Mouse (Mus musculus) leukemia stem cell, adult 10-12 weeks (primary cell): Measurements from ENCODE around the gene Slc16a3. TPM values are rescaled to one million over a fixed set of nuclear protein-coding genes. Genes with fewer than 3 reads are reported as not detected.

Source experiments
- polyA plus RNA-seq: library from polyadenylated mRNA; stranded (reverse); fragments of >175 nt; gene quantifications from 2 replicates; pipeline ENCODE4 v1.2.3, GENCODE M21; 2012; ENCODE audit warnings: low replicate concordance

Gene Slc16a3
- 10.6 and 15.1 TPM in 2 replicates for polyA plus RNA-seq

DNA sequence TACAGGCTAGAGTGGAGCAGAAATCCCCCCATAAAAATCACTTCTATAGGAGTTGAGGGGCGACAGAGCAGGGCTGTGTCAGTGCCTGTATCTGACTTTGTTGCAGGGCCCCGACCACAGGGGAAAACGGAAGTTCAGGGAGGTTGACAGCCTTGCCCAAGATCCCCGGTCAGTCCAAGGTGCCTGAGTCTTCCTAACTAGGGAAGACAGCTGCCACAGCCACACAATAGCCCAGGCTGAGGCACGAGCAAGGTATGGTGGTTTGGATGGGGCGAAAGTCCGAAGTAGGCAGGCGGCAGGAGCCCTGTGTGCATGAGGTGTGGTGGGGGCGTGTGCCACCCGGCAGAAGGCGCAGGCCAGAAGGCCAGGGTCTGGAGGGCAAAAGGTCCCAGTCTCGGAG lies at the start of gene Slc16a3:
TSS of gene Slc16a3 (plus strand) at position 153 of the 400 bp plus-strand sequence.

DNA sequence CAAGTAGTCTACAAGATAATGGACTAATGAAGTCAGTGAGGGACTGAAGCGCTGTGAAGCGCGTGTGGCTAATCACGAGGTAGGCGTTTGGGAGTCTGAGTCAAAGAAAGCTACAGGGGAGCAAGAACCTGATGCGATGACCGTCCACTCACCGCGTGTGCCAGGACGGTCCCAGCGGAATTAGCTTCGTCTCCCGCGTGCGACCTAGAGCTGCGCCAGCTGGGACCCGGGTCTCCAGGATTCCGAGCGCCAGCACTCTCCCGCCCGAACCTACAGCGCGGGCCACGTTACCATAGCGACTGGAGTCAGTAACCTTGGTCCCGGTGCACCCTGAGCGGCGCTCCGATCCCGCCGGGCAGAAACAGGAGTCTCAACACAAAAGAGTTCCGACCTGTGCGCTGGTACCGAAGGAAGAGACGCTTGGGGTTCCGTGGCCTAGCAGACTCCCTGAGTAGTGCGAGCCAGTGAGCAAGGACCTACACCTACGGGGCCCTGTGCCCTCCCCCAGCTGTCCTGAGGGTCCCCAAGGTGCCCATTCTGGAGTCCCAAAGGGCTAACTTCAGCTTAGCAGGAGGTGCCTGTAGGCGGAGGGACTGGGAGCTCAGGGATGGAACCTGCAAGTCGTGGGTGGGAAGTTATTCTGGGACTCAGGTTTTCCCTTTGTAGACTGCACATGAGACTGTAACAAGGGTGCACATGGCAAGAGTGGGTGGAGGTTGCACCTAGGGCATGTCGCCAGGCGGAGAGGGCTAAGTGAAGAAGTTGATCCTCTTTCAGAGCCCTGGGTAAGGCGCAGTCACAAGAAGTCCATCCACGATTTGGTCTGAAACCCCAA lies 15.5 kb upstream of the Slc16a3 start, which contains the start of gene Ccdc57:
TSS of gene Ccdc57 (minus strand) at position 309 of the 835 bp plus-strand sequence.

DNA sequence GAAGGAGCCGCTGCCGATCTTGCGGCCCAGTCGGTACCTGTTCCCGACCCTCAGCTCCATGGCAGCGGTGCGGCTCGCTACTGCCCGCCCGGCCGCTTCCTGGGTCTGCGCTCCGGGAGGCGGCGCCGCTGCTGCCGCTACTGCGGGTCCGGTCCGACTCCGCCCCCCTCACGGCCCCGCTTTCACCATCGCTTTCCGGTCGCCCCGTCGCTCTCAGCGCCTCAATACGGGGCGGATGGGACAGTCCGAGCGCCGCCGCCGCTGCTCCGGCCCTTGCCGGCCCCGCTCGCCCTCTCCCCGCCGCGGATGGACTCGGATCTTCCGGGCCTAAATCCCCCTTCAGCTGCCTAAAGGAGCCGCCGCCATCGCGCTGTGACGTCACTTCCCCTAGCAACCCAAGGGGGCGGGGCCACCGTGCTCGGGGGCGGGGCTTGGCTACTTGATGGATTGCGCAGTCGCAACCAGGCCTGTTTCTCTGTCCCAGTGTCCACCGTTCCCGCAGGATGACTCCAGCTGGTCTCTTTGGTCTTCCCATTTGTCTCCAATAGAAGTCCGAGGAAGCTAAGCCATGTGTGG lies 42.8 kb downstream of the Slc16a3 start, which contains the start of gene Csnk1d:
TSS of gene Csnk1d (minus strand) at position 380 of the 576 bp plus-strand sequence.

Other genes starting within 250 kb of the Slc16a3 start
- 33.5 and 180 TPM in 2 replicates for gene Cenpx, start 234.7 kb upstream of the Slc16a3 start, polyA plus RNA-seq
- gene Lrrc45, start 234.6 kb upstream of the Slc16a3 start, polyA plus RNA-seq = 29.3 and 37.4 TPM in 2 replicates
- gene Rac3, start 227.0 kb upstream of the Slc16a3 start, polyA plus RNA-seq = 3.6 and 5.3 TPM in 2 replicates
- 8.7 and 44.1 TPM in 2 replicates for gene Dcxr, start 221.2 kb upstream of the Slc16a3 start, polyA plus RNA-seq
- gene Cbr2, start 216.4 kb upstream of the Slc16a3 start, polyA plus RNA-seq = 2.4 and 4.0 TPM in 2 replicates
- gene Hmga1b, start 185.7 kb upstream of the Slc16a3 start, polyA plus RNA-seq = 269 and 1,219 TPM in 2 replicates
- 41.1 and 90.1 TPM in 2 replicates for gene Rfng, start 164.3 kb upstream of the Slc16a3 start, polyA plus RNA-seq
- 35.0 and 37.0 TPM in 2 replicates for gene Gps1, start 164.2 kb upstream of the Slc16a3 start, polyA plus RNA-seq
- 123 and 193 TPM in 2 replicates for gene Dus1l, start 152.1 kb upstream of the Slc16a3 start, polyA plus RNA-seq
- gene Fasn, start 123.9 kb upstream of the Slc16a3 start, polyA plus RNA-seq = 69.7 and 289 TPM in 2 replicates
- gene Ccdc57, start 15.6 kb upstream of the Slc16a3 start, polyA plus RNA-seq = 2.0 and 2.1 TPM in 2 replicates
- gene Csnk1d, start 42.9 kb downstream of the Slc16a3 start, polyA plus RNA-seq = 102 and 115 TPM in 2 replicates
- gene Cd7, start 90.9 kb downstream of the Slc16a3 start, polyA plus RNA-seq = 3.7 and 14.9 TPM in 2 replicates
- gene Sectm1b, start 115.1 kb downstream of the Slc16a3 start, polyA plus RNA-seq = not detected in 2 replicates
- not detected in 2 replicates for gene Sectm1a, start 132.7 kb downstream of the Slc16a3 start, polyA plus RNA-seq
- gene Tex19.2, start 170.2 kb downstream of the Slc16a3 start, polyA plus RNA-seq = not detected in 2 replicates
- gene Tex19.1, start 197.7 kb downstream of the Slc16a3 start, polyA plus RNA-seq = not detected in 2 replicates
- gene Uts2r, start 211.8 kb downstream of the Slc16a3 start, polyA plus RNA-seq = not detected in 2 replicates